Mouse (Mus musculus): ENCODE measurements at regions not wholly inside any gene's neighbourhood (a gene's known extent, or its start where the extent isn't known, plus 50 kb on each side); places are given as distances from the start of the nearest gene placed in this dataset.
A peak's percentile ranks its signal among the peaks of the same experiment; 100 is the strongest.

DNA sequence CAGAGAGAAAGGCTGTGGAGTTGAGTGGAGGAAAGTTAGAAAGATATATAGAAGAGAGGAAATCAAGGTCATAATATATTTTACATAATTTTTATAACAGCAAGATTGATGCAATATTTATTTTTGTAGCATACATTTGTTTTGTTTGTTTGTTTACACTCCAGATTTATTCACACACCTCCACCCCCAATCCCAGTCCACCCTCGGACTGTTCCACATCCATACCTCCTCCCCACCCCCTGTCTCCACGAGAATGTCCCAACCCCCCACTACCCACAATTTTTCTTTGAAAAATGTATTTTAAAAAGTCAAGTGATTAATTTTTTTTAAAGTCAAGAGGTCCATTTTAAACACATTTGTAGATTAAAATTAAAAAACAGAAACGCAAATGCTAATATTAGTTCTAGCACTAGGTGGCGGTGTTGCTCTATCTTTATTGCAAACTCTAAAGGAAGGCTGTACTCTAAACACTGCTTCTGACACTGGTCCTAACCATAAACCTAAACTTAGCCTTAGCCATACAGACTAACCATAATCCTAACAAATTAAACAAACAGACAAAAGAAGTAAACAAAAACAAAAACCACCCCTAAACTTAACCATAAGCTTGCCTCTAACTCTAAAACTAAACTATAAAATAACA, 67.8 kb downstream of the Olfr1505 start:
- DNase-seq (ENCODE audit: low spot score), result peak; percentile 71
- 23% methylated on average over 4 of the region's 4 CpGs for WGBS
- H3K27ac ChIP-seq (ENCODE audit: low read depth, low read length), result no peak overlapping the region
- H3K4me2 ChIP-seq (ENCODE audit: low read length), result no peak overlapping the region
- H3K9ac ChIP-seq (ENCODE audit: low read length), result no peak overlapping the region
- H3K9me3 ChIP-seq (replicated peaks; ENCODE audit: control insufficient read depth, low read length), result no peaks in the 10 kb centered on the region
- H3K4me1 ChIP-seq (ENCODE audit: control insufficient read depth, insufficient read depth, low read length), result no peaks in the 10 kb centered on the region
- H3K36me3 ChIP-seq (ENCODE audit: control insufficient read depth, insufficient read depth, low read length), result no peaks in the 10 kb centered on the region
- no peaks in the 10 kb centered on the region for H3K27me3 ChIP-seq (replicated peaks; ENCODE audit: control insufficient read depth, insufficient read depth, low read length)
- H3K4me3 ChIP-seq (ENCODE audit: low read depth, low read length), result no peak overlapping the region
- ATAC-seq, result peak; percentile 77

DNA sequence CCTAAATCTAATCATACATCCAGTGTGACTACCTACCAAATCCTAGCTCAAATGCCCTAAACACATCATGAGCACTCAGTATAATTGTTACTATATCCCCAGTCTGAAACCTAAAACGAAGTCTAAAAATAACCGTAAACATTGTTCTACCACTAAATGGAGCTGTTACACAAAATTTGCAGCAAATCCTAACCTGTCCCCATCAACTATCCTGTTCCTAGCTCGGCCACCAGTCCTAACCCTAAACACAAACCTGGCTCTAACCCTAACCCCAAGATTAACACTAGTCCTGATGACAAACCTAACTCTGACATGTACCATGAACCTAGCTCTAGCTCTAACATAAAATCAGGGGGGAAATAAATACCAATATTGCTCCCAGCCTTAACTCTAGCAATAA, 69.5 kb downstream of the Olfr1505 start:
- Histone ChIP-seq H3K9ac (ENCODE audit: low read length) (no peak overlapping the region), H3K4me2 (ENCODE audit: low read length) (no peak overlapping the region), H3K36me3 (ENCODE audit: control insufficient read depth, insufficient read depth, low read length) (no peaks in the 10 kb centered on the region), H3K4me1 (ENCODE audit: control insufficient read depth, insufficient read depth, low read length) (no peaks in the 10 kb centered on the region), H3K27me3 (replicated peaks; ENCODE audit: control insufficient read depth, insufficient read depth, low read length) (no peaks in the 10 kb centered on the region), H3K4me3 (ENCODE audit: low read depth, low read length) (no peak overlapping the region), H3K9me3 (replicated peaks; ENCODE audit: control insufficient read depth, low read length) (no peaks in the 10 kb centered on the region), H3K27ac (ENCODE audit: low read depth, low read length) (no peak overlapping the region)
- 62% methylated on average over 3 of the region's 3 CpGs for WGBS
- DNase-seq (ENCODE audit: low spot score), result peak; percentile 34
- ATAC-seq, result no peak

Measured in forebrain, embryonic 14.5 days (tissue).